Mouse (Mus musculus) lung, adult 2 months (tissue): ENCODE results near the gene Arhgef28. TPM values are rescaled to one million over a fixed set of nuclear protein-coding genes. Genes with fewer than 3 reads are reported as not detected.

ENCODE experiments used
- DNase-seq: peaks from one replicate; pipeline ENCODE4 v3.0.0; 2022
- H3K4me1 ChIP-seq: fragments of 200-500 bp; 2 replicates; pipeline ENCODE4 v1.6.1; 2011; ENCODE audit warnings: low read length; ENCODE audit not compliant: control insufficient read depth, insufficient read depth
- H3K4me3 ChIP-seq: fragments of 200-500 bp; replicated peaks from 2 replicates; pipeline ENCODE3; 2011; ENCODE audit warnings: low read depth, mild to moderate bottlenecking, control low read depth, low read length; ENCODE audit errors: extremely low read depth
- CTCF ChIP-seq: fragments of 200-500 bp; IDR thresholded peaks from 2 replicates; pipeline ENCODE4 v1.5.1; 2011; ENCODE audit warnings: mild to moderate bottlenecking, low read length, control low read depth; ENCODE audit not compliant: insufficient read depth
- POLR2A ChIP-seq: fragments of 200-500 bp; IDR thresholded peaks from 2 replicates; pipeline ENCODE4 v1.6.1; 2011; ENCODE audit warnings: low read depth, mild to moderate bottlenecking, control low read depth, low read length, borderline replicate concordance; ENCODE audit errors: extremely low read depth
- WGBS: fragments of 180-500 bp; shearing (Covaris S2); methylation state at CpG from one replicate; pipeline ENCODE4 v1.1.7; 2018; 5-methylcytosine and 5-hydroxymethylcytosine counted together
- polyA plus RNA-seq: library from polyadenylated mRNA; depleted of rRNA; stranded (reverse); fragments of >200 nt; gene quantifications from 2 replicates; pipeline ENCODE4 v1.2.3, GENCODE M21; 2012

Gene Arhgef28
- polyA plus RNA-seq, 1 experiment: 16.0 TPM

DNA sequence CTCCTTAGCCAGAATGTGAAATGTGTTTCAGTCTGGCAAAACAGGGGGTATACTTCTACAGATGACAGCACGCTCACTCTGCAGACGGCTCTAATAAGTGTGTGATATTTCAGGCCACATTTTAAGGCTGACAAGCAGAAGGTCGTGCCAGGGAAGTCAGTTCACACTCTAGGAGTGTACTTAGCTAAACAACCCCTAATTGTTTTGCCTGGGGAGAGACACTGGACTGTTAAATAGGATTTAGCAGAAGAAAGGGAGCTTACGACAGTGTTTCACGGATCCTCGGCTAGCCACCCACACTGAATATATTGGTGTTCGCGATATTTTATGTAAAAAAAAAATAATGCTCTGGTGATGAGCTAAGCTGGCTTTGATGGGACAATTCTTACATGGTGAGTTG lies 286.6 kb downstream of the Arhgef28 start:
- 71% methylated on average over 8 of the region's 8 CpGs for WGBS
- H3K4me3 ChIP-seq: no peak overlapping the region
- H3K4me1 ChIP-seq: no peaks in the 10 kb centered on the region
- TF ChIP-seq CTCF: no peak
- no peak for TF ChIP-seq POLR2A
- no peak for DNase-seq

DNA sequence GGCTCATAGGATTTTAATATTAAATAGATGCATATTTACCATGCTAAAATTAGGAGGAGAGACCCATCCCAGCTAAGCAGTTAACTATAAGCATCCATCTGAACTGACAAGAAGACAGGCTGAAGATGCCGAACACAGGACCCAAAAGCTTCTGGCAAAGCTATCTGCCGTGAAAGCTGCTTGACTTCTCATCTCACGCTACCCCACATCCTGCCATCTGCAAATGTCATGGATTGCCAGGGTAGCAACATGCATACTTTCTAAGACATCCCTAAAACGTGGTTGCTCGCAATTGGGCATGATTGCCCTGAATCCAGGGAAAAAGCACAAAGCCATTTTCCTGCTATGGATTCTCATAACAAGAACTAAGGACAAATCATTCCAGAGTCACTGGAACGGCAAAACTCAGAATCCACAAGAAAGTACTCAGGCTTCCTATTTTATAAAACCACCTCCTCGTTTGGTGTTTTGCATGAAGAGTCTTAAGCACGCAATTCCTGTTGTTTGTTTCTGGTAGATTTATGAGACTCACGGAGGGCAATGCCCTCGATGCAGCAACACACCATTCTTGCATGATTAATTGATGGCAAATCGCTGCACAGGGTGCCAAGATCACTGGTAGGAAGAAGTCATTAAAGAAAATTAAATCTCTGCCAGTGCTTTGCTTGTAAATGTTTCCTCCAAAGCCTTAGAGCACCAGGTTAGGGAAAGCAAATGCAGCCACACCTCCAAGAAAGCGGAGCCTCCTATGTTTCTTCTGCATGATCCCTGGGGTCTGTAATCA lies 287.9 kb downstream of the Arhgef28 start:
- H3K4me1 ChIP-seq: no peaks in the 10 kb centered on the region

DNA sequence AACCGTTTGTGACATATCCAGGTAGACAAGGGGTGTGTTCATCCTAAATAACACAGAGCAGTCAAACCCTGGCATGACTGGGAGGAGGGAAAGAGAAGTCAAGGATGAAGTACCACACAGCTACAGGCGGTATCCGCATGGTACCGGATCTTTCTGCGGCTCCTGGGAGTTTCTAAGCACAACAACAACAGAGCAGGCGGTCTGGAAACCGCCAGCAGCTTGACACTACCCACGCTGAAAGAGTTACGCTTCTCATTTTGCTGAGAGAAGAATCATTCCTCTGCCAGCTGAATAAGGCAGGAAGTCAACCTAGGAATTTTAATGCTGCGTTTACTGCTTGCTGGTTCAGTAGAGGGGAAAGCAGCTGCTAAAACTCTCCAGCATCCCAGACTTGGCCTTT lies 295.2 kb downstream of the Arhgef28 start:
- DNase-seq: no peak
- Histone ChIP-seq H3K4me1 (no peaks in the 10 kb centered on the region), H3K4me3 (no peak overlapping the region)
- TF ChIP-seq CTCF (no peak), POLR2A (no peak)
- 43% methylated on average over 10 of the region's 10 CpGs for WGBS

More for the DNA sequence above, 287.9 kb downstream of the Arhgef28 start:
- TF ChIP-seq CTCF (no peak), POLR2A (no peak)
- DNase-seq: no peak
- H3K4me3 ChIP-seq: no peak overlapping the region
- 81% methylated on average over 12 of the region's 12 CpGs for WGBS

DNA sequence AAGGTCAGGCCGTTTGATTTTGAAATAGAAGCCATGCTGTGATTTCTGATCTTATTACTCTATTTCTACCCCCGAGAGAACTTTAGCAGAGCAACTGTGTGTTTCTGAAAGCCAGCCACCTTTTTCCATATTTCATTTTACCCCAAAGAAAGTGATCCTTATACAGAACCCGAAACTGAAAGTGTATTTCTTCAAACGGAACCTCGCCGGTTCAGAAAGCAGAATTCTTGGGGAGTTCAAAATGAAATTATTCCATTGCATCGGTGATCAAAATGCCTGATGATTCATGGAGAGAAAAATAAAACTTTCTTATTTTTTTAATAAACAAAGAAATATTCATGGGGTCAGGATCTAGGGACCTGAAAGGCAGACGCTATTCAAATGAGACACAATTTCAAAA lies 303.4 kb downstream of the Arhgef28 start:
- H3K4me1 ChIP-seq: no peaks in the 10 kb centered on the region
- TF ChIP-seq CTCF (no peak), POLR2A (no peak)
- WGBS: 79% methylated on average over 8 of the region's 8 CpGs
- DNase-seq: no peak
- H3K4me3 ChIP-seq: no peak overlapping the region

DNA sequence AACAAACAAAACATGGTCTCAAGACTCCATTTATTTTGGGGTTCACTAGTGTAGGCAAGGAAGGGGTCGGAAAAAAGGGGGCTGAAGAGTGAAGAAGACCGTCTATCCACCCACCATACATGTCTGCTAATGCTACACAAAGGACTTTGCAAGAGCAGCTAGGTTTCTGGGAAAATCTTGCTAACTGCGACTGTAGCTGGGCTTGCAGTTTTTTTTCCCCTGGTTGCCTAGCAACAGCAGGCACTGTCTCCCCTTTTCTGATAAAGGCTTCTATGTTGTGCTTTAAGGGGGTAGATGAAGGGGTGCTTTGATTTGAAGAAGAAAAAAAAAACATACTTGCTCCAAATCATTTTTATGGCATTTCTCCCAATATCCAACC lies 305.9 kb downstream of the Arhgef28 start:
- Histone ChIP-seq H3K4me3 (no peak overlapping the region), H3K4me1 (no peaks in the 10 kb centered on the region)
- DNase-seq: no peak
- 58% methylated on average over 3 of the region's 3 CpGs for whole genome bisulfite sequencing
- no peak for TF ChIP-seq POLR2A
- no peak for TF ChIP-seq CTCF

DNA sequence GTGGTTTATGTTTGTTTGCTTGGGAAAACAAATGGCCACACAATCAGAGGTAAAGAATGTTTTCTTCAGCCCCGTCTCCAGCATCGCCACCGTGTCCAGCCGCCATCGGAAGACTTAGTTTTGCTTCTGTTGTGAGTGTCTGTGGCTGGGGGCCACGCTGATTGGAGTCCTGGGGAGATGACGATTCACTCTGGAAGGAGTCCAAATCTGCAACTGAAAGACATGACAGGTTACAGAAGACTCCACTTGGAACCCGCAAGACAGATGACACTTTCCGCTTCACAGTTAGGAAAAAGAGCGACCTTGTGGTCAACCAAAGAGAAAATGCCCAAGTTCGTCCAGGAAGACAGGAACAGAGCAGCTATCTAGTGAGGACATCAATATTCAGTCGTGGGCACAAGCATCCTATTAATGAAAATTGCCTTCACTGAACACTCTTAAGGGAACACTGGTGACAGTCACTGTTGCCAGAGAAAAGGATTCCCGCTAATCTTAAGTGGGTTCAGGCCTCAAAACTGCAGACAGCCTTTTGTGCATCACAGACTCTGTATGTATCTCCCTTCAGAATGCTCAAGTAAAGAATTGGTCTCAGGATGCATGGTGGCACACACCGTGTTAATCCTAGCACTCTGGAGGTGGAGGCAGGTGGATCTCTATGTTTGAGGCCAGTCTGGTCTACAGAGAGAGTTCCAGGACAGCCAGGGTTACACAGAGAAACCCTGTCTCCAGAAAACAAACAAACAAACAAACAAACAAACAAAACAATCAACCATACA lies 306.4 kb downstream of the Arhgef28 start:
- no peak for TF ChIP-seq CTCF
- no peak for TF ChIP-seq POLR2A
- Histone ChIP-seq H3K4me1 (no peaks in the 10 kb centered on the region), H3K4me3 (no peak overlapping the region)
- 83% methylated on average over 14 of the region's 14 CpGs for WGBS
- no peak for DNase-seq

DNA sequence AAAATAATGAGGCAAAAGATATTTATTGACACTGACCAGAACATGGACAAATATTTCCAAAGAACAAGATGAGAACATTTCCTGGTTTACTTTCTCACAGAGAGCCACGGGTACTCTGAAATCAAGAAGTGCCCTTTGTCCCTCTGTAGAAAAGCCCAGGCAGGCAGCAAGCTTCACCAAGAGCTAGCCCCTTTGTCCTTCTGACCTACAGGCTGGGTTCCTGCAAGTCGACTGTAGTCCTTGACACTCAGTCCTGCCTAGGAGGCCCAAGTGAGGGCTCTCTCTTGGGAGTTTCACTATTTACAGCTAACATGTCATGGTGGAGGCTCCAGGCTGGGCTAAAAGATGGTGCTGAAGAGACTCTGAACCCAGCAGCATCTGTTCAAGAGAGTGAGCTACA lies 307.6 kb downstream of the Arhgef28 start:
- 45% methylated on average over 2 of the region's 2 CpGs for WGBS
- DNase-seq: no peak
- TF ChIP-seq CTCF (no peak), POLR2A (no peak)
- Histone ChIP-seq H3K4me3 (no peak overlapping the region), H3K4me1 (no peaks in the 10 kb centered on the region)

DNA sequence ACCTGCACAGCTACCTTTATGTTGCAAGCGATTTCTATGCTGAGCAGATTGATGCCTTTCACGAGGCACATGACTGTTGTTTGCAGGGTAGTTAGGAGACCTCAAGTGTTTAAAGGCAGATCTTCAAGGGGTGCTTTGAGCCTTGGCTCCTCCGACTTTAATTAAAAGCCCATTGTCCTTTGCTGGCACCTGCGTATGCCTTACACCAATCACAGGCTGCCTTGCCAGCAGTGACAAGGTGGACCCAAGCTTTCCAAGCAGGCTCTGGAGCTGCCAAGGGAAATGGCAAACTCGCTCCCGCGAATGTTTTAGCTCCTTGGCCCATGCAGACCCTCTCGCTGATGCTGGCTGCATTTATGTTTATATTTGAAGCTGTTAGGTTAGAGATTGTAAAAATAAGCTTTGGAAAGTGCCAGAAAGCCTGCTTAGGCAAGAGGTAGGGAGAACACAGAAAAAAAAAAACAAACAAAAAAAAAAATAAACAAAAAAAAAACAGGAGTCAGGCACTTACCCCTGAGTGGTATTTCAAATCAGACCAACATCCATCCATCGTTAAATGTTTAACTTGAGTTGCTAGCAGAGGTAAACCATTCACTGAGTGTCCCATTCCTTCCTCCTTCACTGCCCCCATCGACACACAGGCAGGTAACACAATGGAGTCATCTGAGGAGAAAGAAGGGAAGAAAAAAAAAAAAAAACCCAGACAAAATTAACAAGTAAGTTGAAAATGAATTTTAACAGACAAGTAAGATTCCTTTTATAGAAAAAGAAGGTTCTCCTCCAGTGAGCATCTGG lies 313.0 kb downstream of the Arhgef28 start:
- WGBS: 28% methylated on average over 10 of the region's 10 CpGs
- Histone ChIP-seq H3K4me3 (no peak overlapping the region), H3K4me1 (no peaks in the 10 kb centered on the region; the same call in 1 of the 2 replicates)
- TF ChIP-seq POLR2A: no peak
- no peak for TF ChIP-seq CTCF
- no peak for DNase-seq
